Mouse (Mus musculus): Measurements from ENCODE around the gene Duox2. TPM values are rescaled to one million over a fixed set of nuclear protein-coding genes. Genes with fewer than 3 reads are reported as not detected.

Duox2 gene
- total and polyA plus RNA-seq, 2 experiments from 2014 or later, result 0.23 to 3.7 TPM

GRCm38 (mm10) chr2:122266407-122267193 lies 31.6 kb downstream of the Duox2 start:
- ATAC-seq (ENCODE audit: insufficient read depth, low read depth), result no peak
- WGBS, result 84% methylated on average over 7 of the region's 7 CpGs

DNA sequence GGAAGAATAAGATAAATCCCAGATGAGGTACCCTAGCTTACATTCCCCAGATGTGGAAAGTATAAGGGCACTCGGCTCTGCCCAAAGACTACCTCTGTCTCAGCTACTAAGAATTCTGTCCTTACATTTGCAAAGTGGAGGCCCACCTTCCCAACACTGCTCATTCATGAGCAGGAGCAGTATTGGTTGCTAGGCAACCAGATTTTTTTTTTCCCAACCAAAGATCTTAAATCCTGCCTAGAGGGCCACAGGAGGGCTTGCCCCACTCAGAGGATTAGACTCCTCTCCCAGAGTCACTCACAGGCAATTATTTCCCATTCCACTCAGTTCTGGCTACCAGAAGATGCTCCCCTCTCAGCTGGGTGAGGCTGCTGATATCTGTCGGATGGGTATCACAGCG lies 33.6 kb downstream of the Duox2 start:
- Histone ChIP-seq H3K9me3 (replicated peaks; ENCODE audit: control insufficient read depth, low read length) (no peaks in the 10 kb centered on the region), H3K27me3 (ENCODE audit: control insufficient read depth, insufficient read depth, low read length) (no peaks in the 10 kb centered on the region), H3K4me3 (ENCODE audit: low read depth, low read length) (no peak overlapping the region), H3K4me2 (ENCODE audit: low read depth, low read length) (no peak overlapping the region), H3K27ac (ENCODE audit: low read depth) (no peak overlapping the region), H3K4me1 (ENCODE audit: control insufficient read depth, insufficient read depth) (no peaks in the 10 kb centered on the region), H3K9ac (replicated peaks; ENCODE audit: low read depth, low read length) (no peak overlapping the region), H3K36me3 (replicated peaks; ENCODE audit: control insufficient read depth, insufficient read depth, low read length) (peaks cover 21% of the 10 kb centered on the region)
- no peak for ATAC-seq (ENCODE audit: insufficient read depth, low read depth)
- TF ChIP-seq CTCF (IDR thresholded peaks at IDR 0.05; ENCODE audit: low read depth), result no peak
- no peak for TF ChIP-seq EP300 (IDR thresholded peaks at IDR 0.05; ENCODE audit: low read depth)
- WGBS, result 79% methylated on average over 3 of the region's 3 CpGs
- DNase-seq (ENCODE audit: low spot score), result no peak

More at GRCm38 (mm10) chr2:122266407-122267193, 31.6 kb downstream of the Duox2 start:
- no peak overlapping the region for H3K9ac ChIP-seq (replicated peaks; ENCODE audit: low read depth, low read length)
- no peak for TF ChIP-seq CTCF (IDR thresholded peaks at IDR 0.05; ENCODE audit: low read depth)
- no peak for TF ChIP-seq EP300 (IDR thresholded peaks at IDR 0.05; ENCODE audit: low read depth)
- H3K27ac ChIP-seq (ENCODE audit: low read depth), result no peak overlapping the region
- no peak overlapping the region for H3K4me3 ChIP-seq (ENCODE audit: low read depth, low read length)
- H3K4me1 ChIP-seq (ENCODE audit: control insufficient read depth, insufficient read depth), result no peaks in the 10 kb centered on the region
- H3K9me3 ChIP-seq (replicated peaks; ENCODE audit: control insufficient read depth, low read length), result no peaks in the 10 kb centered on the region
- H3K36me3 ChIP-seq (replicated peaks; ENCODE audit: control insufficient read depth, insufficient read depth, low read length), result peaks cover 9% of the 10 kb centered on the region
- no peak for DNase-seq (ENCODE audit: low spot score)
- no peak overlapping the region for H3K4me2 ChIP-seq (ENCODE audit: low read depth, low read length)
- no peaks in the 10 kb centered on the region for H3K27me3 ChIP-seq (ENCODE audit: control insufficient read depth, insufficient read depth, low read length)

DNA sequence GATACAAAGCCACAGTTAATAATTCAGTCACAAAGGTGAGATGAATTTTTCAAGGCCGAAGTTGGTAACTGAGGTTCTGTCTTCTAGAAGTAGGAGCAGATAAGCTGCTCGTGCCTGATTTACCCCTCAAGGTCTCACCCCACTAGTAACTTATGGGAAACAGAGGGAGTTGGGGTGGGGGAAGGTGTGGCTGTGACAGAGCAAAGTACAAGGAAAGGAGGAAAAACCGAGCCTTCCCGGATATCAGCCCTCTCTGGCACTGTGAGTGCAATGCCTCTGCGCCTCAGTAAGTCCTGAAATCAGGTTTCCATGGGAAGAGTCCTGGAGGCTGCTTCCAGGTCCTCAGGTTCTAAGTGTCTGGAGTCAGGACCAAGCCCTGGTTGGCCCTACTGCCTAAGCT lies 37.5 kb downstream of the Duox2 start:
- Histone ChIP-seq H3K4me3 (ENCODE audit: low read depth, low read length) (no peak overlapping the region), H3K27me3 (ENCODE audit: control insufficient read depth, insufficient read depth, low read length) (no peaks in the 10 kb centered on the region), H3K4me2 (ENCODE audit: low read depth, low read length) (no peak overlapping the region), H3K9me3 (replicated peaks; ENCODE audit: control insufficient read depth, low read length) (no peaks in the 10 kb centered on the region), H3K4me1 (ENCODE audit: control insufficient read depth, insufficient read depth) (no peaks in the 10 kb centered on the region), H3K27ac (ENCODE audit: low read depth) (no peak overlapping the region), H3K9ac (replicated peaks; ENCODE audit: low read depth, low read length) (no peak overlapping the region), H3K36me3 (replicated peaks; ENCODE audit: control insufficient read depth, insufficient read depth, low read length) (peaks cover 36% of the 10 kb centered on the region)
- no peak for ATAC-seq (ENCODE audit: insufficient read depth, low read depth)
- WGBS, result 84% methylated on average over 5 of the region's 5 CpGs
- no peak for DNase-seq (ENCODE audit: low spot score)
- TF ChIP-seq EP300 (IDR thresholded peaks at IDR 0.05; ENCODE audit: low read depth), result no peak

DNA sequence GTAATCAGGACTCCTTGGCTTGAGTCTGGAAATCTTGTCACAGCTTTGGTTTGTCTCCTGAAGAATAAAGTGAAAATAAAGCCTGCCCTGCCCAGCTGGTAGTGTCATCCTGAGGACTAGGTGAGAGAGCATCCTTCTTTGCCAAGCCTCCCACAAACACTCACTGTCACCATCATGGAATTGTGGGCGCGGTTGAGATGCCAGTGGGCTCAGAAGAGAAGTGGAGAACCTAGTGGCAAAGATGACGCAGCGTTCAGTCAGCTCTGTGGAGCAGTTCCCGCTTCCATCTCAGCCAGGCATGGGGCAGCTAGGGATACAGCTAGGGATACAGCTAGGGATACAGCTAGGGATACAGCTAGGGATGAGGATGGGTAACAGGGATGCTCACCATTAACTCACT lies 42.3 kb downstream of the Duox2 start:
- H3K27ac ChIP-seq (ENCODE audit: low read depth), result no peak overlapping the region
- H3K9me3 ChIP-seq (replicated peaks; ENCODE audit: control insufficient read depth, low read length), result no peaks in the 10 kb centered on the region
- WGBS, result 87% methylated on average over 5 of the region's 5 CpGs
- ATAC-seq (ENCODE audit: insufficient read depth, low read depth), result no peak
- DNase-seq (ENCODE audit: low spot score), result no peak
- peaks cover 26% of the 10 kb centered on the region; the same call in 1 of the 2 replicates for H3K36me3 ChIP-seq (replicated peaks; ENCODE audit: control insufficient read depth, insufficient read depth, low read length)
- TF ChIP-seq CTCF (IDR thresholded peaks at IDR 0.05; ENCODE audit: low read depth) (no peak), EP300 (IDR thresholded peaks at IDR 0.05; ENCODE audit: low read depth) (no peak)
- H3K9ac ChIP-seq (replicated peaks; ENCODE audit: low read depth, low read length), result no peak overlapping the region
- H3K4me3 ChIP-seq (ENCODE audit: low read depth, low read length), result no peak overlapping the region
- no peak overlapping the region for H3K4me2 ChIP-seq (ENCODE audit: low read depth, low read length)
- no peaks in the 10 kb centered on the region for H3K4me1 ChIP-seq (ENCODE audit: control insufficient read depth, insufficient read depth)
- no peaks in the 10 kb centered on the region for H3K27me3 ChIP-seq (ENCODE audit: control insufficient read depth, insufficient read depth, low read length)

- ATAC-seq (ENCODE audit: insufficient read depth, low read depth), result no peak
- no peaks in the 10 kb centered on the region; the same call in 1 of the 2 replicates for H3K4me1 ChIP-seq (ENCODE audit: control insufficient read depth, insufficient read depth)
- no peak overlapping the region for H3K27ac ChIP-seq (ENCODE audit: low read depth)
- H3K36me3 ChIP-seq (replicated peaks; ENCODE audit: control insufficient read depth, insufficient read depth, low read length), result peaks cover 38% of the 10 kb centered on the region
- no peaks in the 10 kb centered on the region for H3K27me3 ChIP-seq (ENCODE audit: control insufficient read depth, insufficient read depth, low read length)
- no peaks in the 10 kb centered on the region for H3K9me3 ChIP-seq (replicated peaks; ENCODE audit: control insufficient read depth, low read length)
- H3K9ac ChIP-seq (replicated peaks; ENCODE audit: low read depth, low read length), result no peak overlapping the region
- WGBS, result 76% methylated on average over 10 of the region's 10 CpGs
- no peak overlapping the region for H3K4me2 ChIP-seq (ENCODE audit: low read depth, low read length)
- TF ChIP-seq EP300 (IDR thresholded peaks at IDR 0.05; ENCODE audit: low read depth) (no peak), CTCF (IDR thresholded peaks at IDR 0.05; ENCODE audit: low read depth) (no peak)
- DNase-seq (ENCODE audit: low spot score), result no peak
- H3K4me3 ChIP-seq (ENCODE audit: low read depth, low read length), result no peak overlapping the region
Observed at GRCm38 (mm10) chr2:122247786-122248185, 50.5 kb downstream of the Duox2 start.
